Mouse (Mus musculus): ENCODE data around the gene Gm10577.

DNA sequence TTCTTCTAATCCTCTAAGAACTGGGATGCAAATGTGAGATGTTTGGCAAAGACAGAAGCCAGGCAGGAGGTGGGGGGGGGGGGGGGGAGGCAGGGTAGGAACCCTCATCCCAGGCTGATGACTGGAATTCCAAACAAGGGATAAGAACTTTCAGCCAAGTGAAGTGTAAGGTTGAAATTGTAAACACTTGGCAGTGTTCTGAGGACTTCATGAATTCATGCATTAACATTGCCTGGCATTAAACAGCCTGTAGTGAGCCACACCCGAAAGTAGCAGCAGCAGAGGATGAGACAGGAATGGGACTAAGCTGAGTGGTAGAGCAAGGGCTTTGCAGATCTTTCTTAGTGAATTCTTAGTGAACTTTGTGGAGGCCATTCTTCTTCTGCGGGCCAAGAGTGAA is 6.5 kb upstream of the Gm10577 start:
- TF ChIP-seq CTCF (conservative IDR thresholded peaks at IDR 0.05 in 1 of 2, IDR thresholded peaks at IDR 0.05 in 1 of 2; ENCODE audit: low read depth in 2 of 2, low read length in 2 of 2) (no peak), ZC3H11A (IDR thresholded peaks at IDR 0.05; ENCODE audit: low read depth, low read length) (no peak), BHLHE40 (IDR thresholded peaks at IDR 0.05; ENCODE audit: low read depth, low read length) (no peak), ZMIZ1 (IDR thresholded peaks at IDR 0.05; ENCODE audit: low read depth, low read length) (no peak), MAX (IDR thresholded peaks at IDR 0.05; ENCODE audit: low read length) (no peak), POLR2A (IDR thresholded peaks at IDR 0.05; ENCODE audit: low read depth, low read length) (no peak), CHD1 (IDR thresholded peaks at IDR 0.05; ENCODE audit: low read depth, low read length) (no peak), ELF1 (IDR thresholded peaks at IDR 0.05; ENCODE audit: low read depth, low read length) (no peak)

All from CH12.LX (cell line).